Mouse (Mus musculus): ENCODE results near the gene Syngr1. TPM values are rescaled to one million over a fixed set of nuclear protein-coding genes. Genes with fewer than 3 reads are reported as not detected.

Gene Syngr1
- polyA plus RNA-seq, 1 experiment from 2014 or later: 24.3 TPM

DNA sequence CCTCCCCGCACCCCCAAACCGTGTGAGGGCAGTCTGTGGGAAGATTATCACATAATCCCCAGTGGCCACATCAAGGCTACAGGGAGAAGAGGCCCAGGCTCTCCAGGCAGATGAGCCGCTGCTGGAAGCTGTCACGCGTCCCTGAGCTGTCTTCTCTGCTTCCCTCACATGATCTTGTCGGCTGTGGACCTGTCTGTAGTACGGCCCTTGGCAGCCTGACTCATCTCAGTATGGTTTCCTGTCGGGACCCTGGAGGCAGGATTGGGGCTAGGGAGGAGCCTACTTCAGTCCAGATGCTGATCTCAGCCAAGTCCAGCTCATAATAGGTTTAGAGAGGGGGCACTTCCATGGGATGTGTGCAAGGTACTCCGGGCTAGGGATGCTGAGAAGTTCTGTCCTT, 7.7 kb downstream of the Syngr1 start:
- no peaks in the 10 kb centered on the region for H3K9me3 ChIP-seq (ENCODE audit: control insufficient read depth, low read length)
- no peaks in the 10 kb centered on the region for H3K36me3 ChIP-seq (ENCODE audit: control insufficient read depth, insufficient read depth, low read length)
- H3K4me1 ChIP-seq (replicated peaks; ENCODE audit: control insufficient read depth, insufficient read depth, low read length): peaks cover 14% of the 10 kb centered on the region; the same call in 1 of the 2 replicates
- no peak overlapping the region for H3K9ac ChIP-seq (ENCODE audit: low read length)
- ATAC-seq (replicated peaks; ENCODE audit: low FRiP score, low TSS enrichment, low read depth): no peak
- no peak overlapping the region for H3K4me2 ChIP-seq (ENCODE audit: low read length)
- no peak for DNase-seq (ENCODE audit: low spot score)
- H3K27me3 ChIP-seq (replicated peaks; ENCODE audit: control insufficient read depth, insufficient read depth, low read length): 0 out of 2 replicates have a peak, but pooled peaks cover 2% of the 10 kb centered on the region
- H3K27ac ChIP-seq (ENCODE audit: low read depth): no peak overlapping the region
- 37% methylated on average over 9 of the region's 9 CpGs for WGBS
- no peak overlapping the region for H3K4me3 ChIP-seq (ENCODE audit: low read depth, low read length)

DNA sequence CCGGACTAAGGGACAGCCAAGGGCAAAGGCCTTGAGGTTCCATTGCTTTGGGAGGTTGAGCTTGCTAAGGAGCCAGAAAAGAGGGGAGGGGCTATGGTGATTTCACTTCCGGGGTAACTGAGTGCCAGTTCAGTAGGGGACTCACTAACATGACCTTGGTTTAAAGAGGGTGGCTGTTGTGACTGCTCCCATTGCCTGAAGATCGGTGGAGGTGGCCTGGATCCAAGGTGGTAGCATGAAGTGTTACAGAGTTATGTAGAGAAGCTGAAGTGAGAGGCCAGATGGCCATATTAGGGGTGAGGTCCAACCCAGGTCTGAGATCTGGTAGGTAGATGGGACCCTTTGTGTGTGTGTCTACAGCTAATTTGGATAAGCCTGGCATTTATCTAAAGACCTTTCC, 8.3 kb downstream of the Syngr1 start:
- H3K9ac ChIP-seq (ENCODE audit: low read length): no peak overlapping the region
- ATAC-seq (replicated peaks; ENCODE audit: low FRiP score, low TSS enrichment, low read depth) (no peak), DNase-seq (ENCODE audit: low spot score) (no peak)
- H3K36me3 ChIP-seq (ENCODE audit: control insufficient read depth, insufficient read depth, low read length): no peaks in the 10 kb centered on the region
- H3K4me1 ChIP-seq (replicated peaks; ENCODE audit: control insufficient read depth, insufficient read depth, low read length): peaks cover 14% of the 10 kb centered on the region; the same call in 1 of the 2 replicates
- no peak overlapping the region for H3K4me2 ChIP-seq (ENCODE audit: low read length)
- no peaks in the 10 kb centered on the region for H3K27me3 ChIP-seq (replicated peaks; ENCODE audit: control insufficient read depth, insufficient read depth, low read length)
- no peak overlapping the region for H3K4me3 ChIP-seq (ENCODE audit: low read depth, low read length)
- no peaks in the 10 kb centered on the region for H3K9me3 ChIP-seq (ENCODE audit: control insufficient read depth, low read length)
- 65% methylated on average over 3 of the region's 3 CpGs for WGBS
- no peak overlapping the region for H3K27ac ChIP-seq (ENCODE audit: low read depth)

DNA sequence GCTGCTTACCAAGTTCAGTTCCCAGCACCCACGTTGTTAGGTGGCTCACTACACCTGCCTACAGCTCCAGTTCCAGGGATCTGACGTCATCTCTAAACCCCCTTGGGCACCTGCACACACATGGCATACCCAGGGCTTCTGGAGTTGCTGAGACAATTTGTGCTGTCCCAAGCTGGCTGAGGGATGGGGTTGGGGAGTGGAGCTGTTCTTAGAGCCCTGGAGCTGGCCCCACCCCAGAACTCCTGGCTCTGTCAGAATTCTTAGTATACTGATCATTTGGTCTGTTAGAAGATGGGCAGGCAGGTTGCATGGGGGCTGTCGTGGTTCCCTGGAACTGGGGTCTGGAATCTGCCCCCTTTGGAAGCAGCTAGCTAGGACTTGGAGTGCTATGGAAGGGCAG, 9.1 kb downstream of the Syngr1 start:
- no peak overlapping the region for H3K4me3 ChIP-seq (ENCODE audit: low read depth, low read length)

DNA sequence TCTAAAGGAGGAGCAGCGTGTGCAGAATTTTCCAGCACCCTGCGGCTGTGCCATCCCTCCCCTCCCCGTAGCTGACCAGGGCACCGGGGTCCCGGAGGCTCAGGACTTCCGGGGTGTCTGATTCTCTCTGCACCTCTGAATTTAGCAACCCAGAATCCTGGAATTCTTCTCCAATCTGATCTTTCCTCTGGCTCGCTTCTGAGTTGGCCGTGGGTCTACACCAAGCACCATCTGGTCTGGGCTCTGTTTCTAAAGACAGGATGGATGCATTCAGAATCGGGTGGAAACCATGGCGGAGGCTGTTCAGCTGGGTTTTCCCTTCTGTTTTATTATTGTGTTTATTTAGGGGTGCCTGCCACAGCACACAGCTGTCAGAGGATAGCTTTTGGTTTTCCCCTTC, 9.7 kb downstream of the Syngr1 start:
- no peaks in the 10 kb centered on the region for H3K36me3 ChIP-seq (ENCODE audit: control insufficient read depth, insufficient read depth, low read length)

More for the DNA sequence above, 9.1 kb downstream of the Syngr1 start:
- 73% methylated on average over 3 of the region's 3 CpGs for WGBS
- Histone ChIP-seq H3K9ac (ENCODE audit: low read length) (no peak overlapping the region), H3K36me3 (ENCODE audit: control insufficient read depth, insufficient read depth, low read length) (no peaks in the 10 kb centered on the region), H3K27me3 (replicated peaks; ENCODE audit: control insufficient read depth, insufficient read depth, low read length) (no peaks in the 10 kb centered on the region), H3K4me1 (replicated peaks; ENCODE audit: control insufficient read depth, insufficient read depth, low read length) (peaks cover 14% of the 10 kb centered on the region; the same call in 1 of the 2 replicates), H3K4me2 (ENCODE audit: low read length) (no peak overlapping the region), H3K27ac (ENCODE audit: low read depth) (no peak overlapping the region), H3K9me3 (ENCODE audit: control insufficient read depth, low read length) (no peaks in the 10 kb centered on the region)
- ATAC-seq (replicated peaks; ENCODE audit: low FRiP score, low TSS enrichment, low read depth) (no peak), DNase-seq (ENCODE audit: low spot score) (no peak)

DNA sequence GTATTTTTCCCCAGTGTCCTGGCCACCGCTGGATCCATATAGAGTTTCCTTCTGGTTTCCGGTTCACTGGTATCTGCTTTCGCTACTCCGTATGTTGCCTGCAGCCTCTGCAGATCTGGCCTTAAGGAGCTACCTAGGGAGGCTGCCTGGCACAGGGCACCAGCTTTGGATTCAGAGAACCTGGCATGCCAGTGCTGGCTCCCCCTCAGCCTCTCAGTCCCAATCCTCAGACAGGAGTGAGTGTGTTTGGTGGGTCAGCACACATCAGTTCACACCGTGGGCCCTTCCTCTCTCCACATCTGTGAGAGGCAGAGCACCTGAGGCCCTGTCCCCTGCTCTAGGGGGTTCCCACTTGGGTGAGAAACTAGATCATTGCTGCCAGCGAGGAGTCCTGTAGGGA, 10.4 kb downstream of the Syngr1 start:
- WGBS: 84% methylated on average over 6 of the region's 6 CpGs
- no peak overlapping the region for H3K4me2 ChIP-seq (ENCODE audit: low read length)
- H3K9ac ChIP-seq (ENCODE audit: low read length): no peak overlapping the region
- H3K27ac ChIP-seq (ENCODE audit: low read depth): no peak overlapping the region
- no peaks in the 10 kb centered on the region for H3K36me3 ChIP-seq (ENCODE audit: control insufficient read depth, insufficient read depth, low read length)
- peaks cover 14% of the 10 kb centered on the region; the same call in 1 of the 2 replicates for H3K4me1 ChIP-seq (replicated peaks; ENCODE audit: control insufficient read depth, insufficient read depth, low read length)
- no peak for ATAC-seq (replicated peaks; ENCODE audit: low FRiP score, low TSS enrichment, low read depth)
- DNase-seq (ENCODE audit: low spot score): no peak
- H3K9me3 ChIP-seq (ENCODE audit: control insufficient read depth, low read length): no peaks in the 10 kb centered on the region
- H3K27me3 ChIP-seq (replicated peaks; ENCODE audit: control insufficient read depth, insufficient read depth, low read length): no peaks in the 10 kb centered on the region
- H3K4me3 ChIP-seq (ENCODE audit: low read depth, low read length): no peak overlapping the region

More for the DNA sequence above, 9.7 kb downstream of the Syngr1 start:
- no peak overlapping the region for H3K9ac ChIP-seq (ENCODE audit: low read length)
- no peaks in the 10 kb centered on the region for H3K9me3 ChIP-seq (ENCODE audit: control insufficient read depth, low read length)
- no peak overlapping the region for H3K27ac ChIP-seq (ENCODE audit: low read depth)
- H3K4me2 ChIP-seq (ENCODE audit: low read length): no peak overlapping the region
- no peak for DNase-seq (ENCODE audit: low spot score)
- H3K4me3 ChIP-seq (ENCODE audit: low read depth, low read length): no peak overlapping the region
- peaks cover 14% of the 10 kb centered on the region; the same call in 1 of the 2 replicates for H3K4me1 ChIP-seq (replicated peaks; ENCODE audit: control insufficient read depth, insufficient read depth, low read length)
- no peak for ATAC-seq (replicated peaks; ENCODE audit: low FRiP score, low TSS enrichment, low read depth)
- WGBS: 81% methylated on average over 10 of the region's 10 CpGs
- H3K27me3 ChIP-seq (replicated peaks; ENCODE audit: control insufficient read depth, insufficient read depth, low read length): no peaks in the 10 kb centered on the region

DNA sequence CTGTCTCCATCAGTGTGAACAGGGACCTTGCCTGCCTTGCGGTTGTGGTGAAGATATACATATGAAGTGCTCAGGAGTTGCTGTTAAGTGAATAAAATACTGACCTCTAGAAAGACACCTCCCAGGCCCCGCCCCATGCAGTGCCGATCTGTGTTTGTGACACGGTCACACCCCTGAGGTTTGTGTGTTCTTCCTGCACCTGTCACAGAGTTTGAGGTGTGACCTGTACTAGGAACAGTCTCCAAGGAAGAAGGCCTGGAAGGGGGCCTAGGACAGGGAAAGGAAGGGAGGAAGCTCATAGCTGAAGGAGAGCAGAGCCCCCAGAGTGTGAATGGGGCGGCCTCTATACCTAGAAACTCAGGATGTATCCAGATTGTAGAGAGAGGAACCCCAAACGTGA, 11.4 kb downstream of the Syngr1 start:
- no peak overlapping the region for H3K9ac ChIP-seq (ENCODE audit: low read length)
- H3K4me2 ChIP-seq (ENCODE audit: low read length): no peak overlapping the region
- ATAC-seq (replicated peaks; ENCODE audit: low FRiP score, low TSS enrichment, low read depth) (no peak), DNase-seq (ENCODE audit: low spot score) (no peak)
- peaks cover 10% of the 10 kb centered on the region; the same call in 1 of the 2 replicates for H3K4me1 ChIP-seq (replicated peaks; ENCODE audit: control insufficient read depth, insufficient read depth, low read length)
- no peak overlapping the region for H3K4me3 ChIP-seq (ENCODE audit: low read depth, low read length)
- H3K36me3 ChIP-seq (ENCODE audit: control insufficient read depth, insufficient read depth, low read length): no peaks in the 10 kb centered on the region
- 76% methylated on average over 6 of the region's 6 CpGs for WGBS
- H3K9me3 ChIP-seq (ENCODE audit: control insufficient read depth, low read length): no peaks in the 10 kb centered on the region
- no peaks in the 10 kb centered on the region for H3K27me3 ChIP-seq (replicated peaks; ENCODE audit: control insufficient read depth, insufficient read depth, low read length)
- no peak overlapping the region for H3K27ac ChIP-seq (ENCODE audit: low read depth)

DNA sequence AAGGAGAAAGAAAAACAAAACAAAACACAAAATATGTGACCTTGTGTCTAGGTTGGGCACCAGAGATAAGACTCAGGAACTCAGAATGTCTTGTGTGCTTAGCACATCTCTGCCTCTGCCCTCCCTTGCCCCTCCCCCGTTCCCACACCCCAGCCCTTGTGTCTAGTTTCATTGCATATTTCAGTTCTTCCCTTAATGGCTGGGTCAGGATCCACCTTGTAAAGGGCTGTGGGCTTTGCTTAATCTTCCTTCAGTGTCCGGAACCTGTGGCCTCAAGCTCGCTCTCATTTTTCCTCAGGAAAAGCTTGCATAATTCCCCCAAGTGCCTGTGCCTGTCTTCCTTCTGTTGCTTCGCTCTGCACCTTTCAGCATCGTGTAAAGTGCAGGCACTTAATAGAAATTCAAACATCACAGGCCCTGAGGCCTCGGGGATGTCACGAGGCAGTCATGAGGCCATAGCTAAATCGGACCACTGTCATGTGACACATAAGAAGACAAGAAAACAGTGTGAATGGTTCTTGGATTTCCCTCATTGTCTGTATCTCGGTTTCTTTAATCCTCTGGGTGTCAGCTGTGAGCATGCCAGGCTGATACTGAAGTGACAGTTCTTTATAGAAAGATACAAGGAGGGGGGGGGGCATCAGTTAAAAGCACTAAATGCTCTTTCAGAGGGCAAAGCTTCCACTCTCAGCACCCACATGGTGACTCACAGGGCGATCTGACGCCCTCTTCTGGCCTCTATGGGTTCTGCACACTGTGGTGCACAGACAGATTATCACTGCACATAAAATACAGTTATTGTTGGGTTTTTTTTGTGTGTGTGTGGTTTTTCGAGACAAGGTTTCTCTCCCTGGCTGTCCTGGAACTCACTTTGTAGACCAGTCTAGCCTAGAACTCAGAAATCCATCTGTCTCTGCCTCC, 14.6 kb downstream of the Syngr1 start:
- WGBS: 67% methylated on average over 12 of the region's 12 CpGs
- no peaks in the 10 kb centered on the region for H3K4me1 ChIP-seq (replicated peaks; ENCODE audit: control insufficient read depth, insufficient read depth, low read length)
- H3K27me3 ChIP-seq (replicated peaks; ENCODE audit: control insufficient read depth, insufficient read depth, low read length): no peaks in the 10 kb centered on the region
- no peaks in the 10 kb centered on the region for H3K9me3 ChIP-seq (ENCODE audit: control insufficient read depth, low read length)
- no peak overlapping the region for H3K4me2 ChIP-seq (ENCODE audit: low read length)
- ATAC-seq (replicated peaks; ENCODE audit: low FRiP score, low TSS enrichment, low read depth): no peak
- H3K9ac ChIP-seq (ENCODE audit: low read length): no peak overlapping the region
- DNase-seq (ENCODE audit: low spot score): no peak
- H3K4me3 ChIP-seq (ENCODE audit: low read depth, low read length): no peak overlapping the region
- H3K36me3 ChIP-seq (ENCODE audit: control insufficient read depth, insufficient read depth, low read length): no peaks in the 10 kb centered on the region
- H3K27ac ChIP-seq (ENCODE audit: low read depth): no peak overlapping the region

DNA sequence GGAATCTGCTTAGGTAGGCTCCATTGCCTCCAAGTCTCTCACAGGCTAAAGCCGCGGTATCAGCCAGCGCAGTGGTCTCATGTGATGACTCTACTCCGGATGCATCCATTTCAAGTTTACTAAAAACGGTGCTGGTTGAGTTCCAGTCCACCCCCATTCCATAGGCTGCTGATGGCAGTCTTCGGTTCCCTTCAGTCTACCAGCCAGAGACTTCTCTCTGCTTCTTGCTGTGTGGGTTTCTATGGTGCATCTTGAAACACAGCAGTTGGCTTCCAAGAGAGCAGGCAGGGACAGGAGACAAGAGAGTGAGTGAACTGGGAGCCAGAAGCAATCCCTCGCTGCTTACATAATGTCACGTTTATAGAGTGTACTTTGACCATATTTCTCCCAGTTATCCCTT, 16.0 kb downstream of the Syngr1 start:
- Histone ChIP-seq H3K4me1 (replicated peaks; ENCODE audit: control insufficient read depth, insufficient read depth, low read length) (no peaks in the 10 kb centered on the region), H3K9ac (ENCODE audit: low read length) (no peak overlapping the region), H3K4me2 (ENCODE audit: low read length) (no peak overlapping the region), H3K9me3 (ENCODE audit: control insufficient read depth, low read length) (no peaks in the 10 kb centered on the region), H3K36me3 (ENCODE audit: control insufficient read depth, insufficient read depth, low read length) (no peaks in the 10 kb centered on the region), H3K27ac (ENCODE audit: low read depth) (no peak overlapping the region), H3K4me3 (ENCODE audit: low read depth, low read length) (no peak overlapping the region), H3K27me3 (replicated peaks; ENCODE audit: control insufficient read depth, insufficient read depth, low read length) (no peaks in the 10 kb centered on the region)
- DNase-seq (ENCODE audit: low spot score) (no peak), ATAC-seq (replicated peaks; ENCODE audit: low FRiP score, low TSS enrichment, low read depth) (no peak)
- WGBS: 89% methylated on average over 8 of the region's 8 CpGs

DNA sequence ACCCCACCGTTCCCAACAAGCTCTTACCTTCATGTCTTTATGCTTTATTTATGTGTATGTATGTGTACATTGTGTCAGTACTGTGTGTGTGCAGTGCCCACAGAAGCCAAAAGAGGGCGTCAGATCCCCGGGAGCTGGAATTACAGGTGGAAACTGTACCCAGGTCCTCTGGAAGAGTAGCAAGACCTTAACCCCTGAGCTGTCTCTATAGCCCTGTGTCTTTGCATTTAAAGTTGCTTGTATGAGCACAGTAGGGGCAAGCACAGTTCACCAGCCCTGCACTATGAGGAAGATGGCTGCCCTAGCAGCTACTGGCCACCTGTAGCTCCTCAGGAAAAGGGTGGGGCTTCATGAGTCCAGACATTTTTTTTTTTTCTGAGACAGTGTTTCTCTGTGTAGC, 16.4 kb downstream of the Syngr1 start:
- Histone ChIP-seq H3K4me1 (replicated peaks; ENCODE audit: control insufficient read depth, insufficient read depth, low read length) (no peaks in the 10 kb centered on the region), H3K27me3 (replicated peaks; ENCODE audit: control insufficient read depth, insufficient read depth, low read length) (no peaks in the 10 kb centered on the region), H3K9ac (ENCODE audit: low read length) (no peak overlapping the region), H3K9me3 (ENCODE audit: control insufficient read depth, low read length) (0 out of 2 replicates have a peak, but pooled peaks cover 2% of the 10 kb centered on the region), H3K4me2 (ENCODE audit: low read length) (no peak overlapping the region), H3K4me3 (ENCODE audit: low read depth, low read length) (no peak overlapping the region), H3K36me3 (ENCODE audit: control insufficient read depth, insufficient read depth, low read length) (no peaks in the 10 kb centered on the region), H3K27ac (ENCODE audit: low read depth) (no peak overlapping the region)
- no peak for ATAC-seq (replicated peaks; ENCODE audit: low FRiP score, low TSS enrichment, low read depth)
- DNase-seq (ENCODE audit: low spot score): no peak
- WGBS: 79% methylated on average over 3 of the region's 3 CpGs

All from intestine, embryonic 14.5 days (tissue).